Mouse (Mus musculus): ENCODE measurements around the gene Hist1h4a.

Gene Hist1h4a

GRCm38 (mm10) chr13:23757921-23758320 lies 3.1 kb downstream of the Hist1h4a start:
- no peak for DNase-seq

GRCm38 (mm10) chr13:23757211-23757773 lies 3.7 kb downstream of the Hist1h4a start:
- no peak for DNase-seq

GRCm38 (mm10) chr13:23756790-23757189 lies 4.2 kb downstream of the Hist1h4a start, which contains the start of gene Hist1h4b:
TSS of gene Hist1h4b (plus strand) at chr13:23757013.
- DNase-seq = peak; percentile 92 to 94

DNA sequence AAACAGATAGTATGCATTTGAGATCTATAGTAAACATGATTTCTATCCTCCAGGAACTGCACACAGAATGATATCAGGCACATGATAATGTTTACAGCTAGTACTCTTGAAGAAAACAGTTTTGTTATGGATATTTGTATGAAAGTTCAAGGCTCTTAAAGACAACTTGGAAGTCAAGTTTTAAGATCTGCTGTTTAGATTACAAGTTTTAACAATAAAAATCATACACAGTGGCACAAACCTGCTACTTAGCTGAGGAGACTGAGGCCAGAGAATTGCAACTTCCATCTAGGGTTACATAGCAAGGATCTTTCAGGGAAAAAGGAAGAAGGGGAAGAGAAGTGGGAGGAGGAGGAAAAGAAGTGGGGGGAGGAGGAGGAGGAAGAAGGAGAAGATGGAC lies 6.0 kb downstream of the Hist1h4a start:
- DNase-seq = no peak

GRCm38 (mm10) chr13:23753314-23754078 lies 7.5 kb downstream of the Hist1h4a start:
- DNase-seq = no peak

GRCm38 (mm10) chr13:23752742-23753172 lies 8.3 kb downstream of the Hist1h4a start:
- DNase-seq = peak in 1 of 2 experiments; percentile 13

GRCm38 (mm10) chr13:23752067-23752741 lies 8.8 kb downstream of the Hist1h4a start, which contains the start of gene Hist1h3b:
TSS of gene Hist1h3b (plus strand) at chr13:23752267.
- DNase-seq = peak; percentile 85 to 86

- peak; percentile 45 to 49 for DNase-seq
Measured at GRCm38 (mm10) chr13:23751478-23751956, 9.5 kb downstream of the Hist1h4a start.

GRCm38 (mm10) chr13:23750839-23751477 lies 10.1 kb downstream of the Hist1h4a start, which contains the start of gene Hist1h2ab:
TSS of gene Hist1h2ab (plus strand) at chr13:23751126.
- DNase-seq = peak; percentile 67 to 71

DNA sequence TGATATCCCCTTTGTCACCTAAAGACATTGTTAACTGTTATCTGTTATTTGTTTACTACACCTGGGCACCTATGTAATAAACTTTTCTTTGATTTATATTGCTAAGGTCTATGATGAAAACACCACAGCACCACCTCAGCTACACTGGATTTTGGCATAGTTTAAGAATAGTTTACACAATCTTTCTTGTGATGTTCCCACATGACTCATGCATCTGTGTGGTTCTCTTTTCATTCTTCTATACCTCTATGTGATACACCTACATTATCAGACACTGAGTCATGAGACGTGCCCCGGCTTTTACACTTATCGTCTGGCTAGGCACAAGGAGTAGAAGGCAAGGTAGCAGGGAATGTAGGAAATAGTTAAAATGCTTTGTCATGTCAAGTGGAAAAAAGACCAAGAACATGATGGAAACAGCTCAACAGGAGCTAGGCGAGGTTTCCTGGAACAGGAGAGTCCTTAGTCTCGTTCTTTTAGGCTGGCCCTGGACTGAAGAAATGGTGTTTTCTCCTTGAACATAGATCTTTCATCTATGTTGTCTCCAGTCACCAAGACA lies 11.4 kb downstream of the Hist1h4a start:
- no peak for DNase-seq

DNA sequence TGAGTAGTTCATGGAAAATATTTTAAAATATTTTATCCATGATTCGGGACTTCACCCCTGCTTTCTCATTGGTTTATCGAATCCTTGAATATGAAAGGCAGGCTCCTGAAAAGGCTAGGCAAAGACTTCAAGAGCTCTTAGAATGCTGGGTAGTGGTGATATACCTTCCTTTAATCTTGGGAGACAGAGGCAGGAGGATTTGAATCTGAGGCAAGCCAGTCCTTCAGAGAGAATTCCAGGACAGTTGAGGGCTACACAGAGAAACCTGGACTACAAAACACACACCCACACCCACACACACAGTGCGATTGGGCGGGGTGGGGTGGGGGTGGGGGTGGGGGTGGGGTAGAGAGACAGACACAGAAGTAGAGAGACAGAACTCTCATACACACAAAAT lies 13.1 kb downstream of the Hist1h4a start:
- DNase-seq = no peak

DNA sequence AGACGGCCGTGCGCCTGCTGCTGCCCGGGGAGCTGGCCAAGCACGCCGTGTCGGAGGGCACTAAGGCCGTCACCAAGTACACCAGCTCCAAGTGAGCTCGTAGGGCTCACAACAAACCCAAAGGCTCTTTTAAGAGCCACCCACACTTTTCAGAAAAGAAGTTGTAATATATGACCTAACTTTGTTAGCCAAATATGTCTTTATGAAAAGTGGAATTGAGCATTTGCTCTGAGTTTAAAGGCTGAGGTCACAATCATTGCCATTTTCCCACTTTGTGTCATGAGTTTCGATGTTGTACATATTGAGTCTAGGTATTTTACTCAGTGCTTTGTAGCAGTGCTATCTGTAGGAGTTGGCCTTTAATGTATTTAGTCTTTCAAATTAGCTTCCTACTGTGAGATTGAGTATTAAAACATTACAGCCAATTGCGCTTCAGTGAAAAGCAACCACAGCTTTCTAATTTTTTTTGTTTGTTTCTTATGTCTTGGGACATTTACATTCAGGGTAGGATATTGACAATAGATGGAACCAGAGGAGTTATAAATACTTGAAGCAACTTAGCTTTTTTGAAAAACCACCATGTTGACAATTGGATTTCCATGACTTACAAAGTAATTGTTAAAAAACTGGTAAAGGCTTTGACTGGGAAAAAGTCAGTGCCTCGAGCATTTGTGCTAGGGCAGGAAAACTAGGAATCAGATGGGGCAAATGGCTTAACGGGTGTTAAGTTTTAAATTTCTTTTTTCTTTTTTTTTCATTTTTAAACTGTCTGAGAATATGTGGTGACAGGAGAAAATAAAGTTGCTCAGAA lies 13.7 kb downstream of the Hist1h4a start:
- no peak for DNase-seq

GRCm38 (mm10) chr13:23746201-23747080 lies 14.6 kb downstream of the Hist1h4a start, which contains the start of gene Hist1h2bb:
TSS of gene Hist1h2bb (plus strand) at chr13:23746734.
- peak; percentile 78 to 84 for DNase-seq

- DNase-seq = peak; percentile 84 to 86
Measured at GRCm38 (mm10) chr13:23745381-23746161, 15.5 kb downstream of the Hist1h4a start, which contains the start of gene Hist1h3c. TSS of gene Hist1h3c (minus strand) at chr13:23745602.

DNA sequence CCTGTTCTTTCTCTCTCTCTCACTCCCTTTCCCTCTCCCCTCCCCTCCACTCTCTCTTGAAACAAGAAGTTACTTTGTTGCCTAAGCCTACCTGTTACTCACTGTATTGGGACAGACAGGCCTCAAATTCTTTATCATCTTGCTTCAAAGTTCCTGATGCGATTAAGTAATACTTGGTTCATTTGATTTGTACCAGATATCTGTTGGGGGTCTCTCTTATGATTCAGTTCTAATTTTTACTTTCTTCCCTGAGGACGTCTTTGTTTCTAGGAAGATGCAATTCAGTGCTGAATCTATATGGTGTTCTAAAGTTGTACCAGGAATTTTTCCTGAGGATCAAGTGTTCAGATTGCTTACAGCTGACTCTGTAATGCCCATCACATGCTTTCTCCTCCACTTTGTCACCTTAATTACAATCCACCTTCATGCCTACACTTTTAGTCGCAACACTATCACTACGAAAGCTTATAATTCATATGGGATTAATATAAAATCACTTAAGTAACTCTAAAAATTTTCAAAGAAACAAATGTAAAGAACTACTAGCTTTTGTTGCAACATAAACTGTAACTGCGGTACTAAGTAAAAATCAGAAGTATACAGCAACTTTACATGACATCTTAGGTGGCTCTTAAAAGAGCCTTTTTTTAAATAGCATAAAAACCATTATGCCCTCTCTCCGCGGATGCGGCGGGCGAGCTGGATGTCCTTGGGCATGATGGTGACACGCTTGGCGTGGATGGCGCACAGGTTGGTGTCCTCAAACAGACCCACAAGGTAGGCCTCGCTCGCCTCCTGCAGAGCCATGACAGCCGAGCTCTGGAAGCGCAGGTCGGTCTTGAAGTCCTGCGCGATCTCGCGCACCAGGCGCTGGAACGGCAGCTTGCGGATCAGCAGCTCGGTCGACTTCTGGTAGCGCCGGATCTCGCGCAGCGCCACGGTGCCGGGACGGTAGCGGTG lies 16.3 kb downstream of the Hist1h4a start:
- peak in 1 of 2 experiments; percentile 16 for DNase-seq

DNA sequence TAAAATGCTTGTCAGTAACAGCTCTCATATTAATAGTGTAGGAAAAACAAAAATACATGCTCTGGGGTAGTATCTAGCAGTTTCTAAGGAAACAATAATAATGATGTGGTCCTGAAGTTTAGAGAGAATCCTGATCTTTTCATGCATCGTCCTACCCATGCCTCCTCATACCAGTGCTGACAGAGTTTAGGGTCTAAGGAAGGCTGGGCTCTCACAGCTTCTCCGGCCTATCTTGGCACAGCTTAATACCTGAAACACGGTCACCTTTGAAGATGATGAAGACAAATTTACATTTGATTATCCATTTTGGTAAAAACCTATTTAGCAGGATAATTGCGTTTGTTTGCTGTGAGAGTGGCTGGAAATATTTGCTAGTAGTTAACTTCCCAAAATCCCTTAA lies 17.1 kb downstream of the Hist1h4a start:
- no peak for DNase-seq

GRCm38 (mm10) chr13:23743215-23743614 lies 17.8 kb downstream of the Hist1h4a start:
- DNase-seq = no peak

DNA sequence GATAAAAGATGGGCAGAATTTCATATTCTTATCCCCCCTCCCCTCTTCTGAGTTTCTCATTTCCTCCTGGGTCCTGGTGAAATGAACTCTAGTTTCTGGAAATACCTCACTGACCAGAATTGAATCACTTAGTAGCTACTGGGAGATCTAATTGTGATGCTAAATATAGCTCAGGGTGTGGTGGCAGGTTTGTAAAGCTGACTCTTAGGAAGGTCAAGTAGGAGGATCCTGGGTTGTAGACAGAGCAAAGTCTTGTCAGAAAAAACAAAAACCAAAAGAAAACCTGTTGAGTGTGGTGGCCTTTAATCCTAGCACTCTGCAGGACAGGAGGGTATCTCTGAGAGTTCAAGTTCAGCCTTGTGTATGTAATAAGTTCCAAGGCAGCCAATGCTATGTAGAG lies 19.0 kb downstream of the Hist1h4a start:
- no peak for DNase-seq

Data from B cell, adult 2 months (primary cell).